Mouse (Mus musculus): ENCODE results near the gene Il17d. TPM values are rescaled to one million over a fixed set of nuclear protein-coding genes. Genes with fewer than 3 reads are reported as not detected.

The Il17d gene
- 0.77 and 0.91 TPM in 2 replicates for polyA plus RNA-seq (2016; fragmentation: Nextera tagmentation; extraction: Ambion mirVana)

GRCm38 (mm10) chr14:57524671-57525387 is at the start of gene Il17d:
Gene Il17d, plus strand, starts transcription at chr14:57524777.
- DNase-seq (ENCODE audit: low spot score) = peak; percentile 64
- Histone ChIP-seq H3K27ac (replicated peaks) (peak within 1 kb of the TSS; percentile 80), H3K36me3 (replicated peaks) (no peaks in the 10 kb centered on the region), H3K9me3 (no peaks in the 10 kb centered on the region), H3K4me1 (peaks cover 13% of the 10 kb centered on the region), H3K27me3 (replicated peaks; ENCODE audit: low read depth, poor library complexity, severe bottlenecking) (peaks cover 61% of the 10 kb centered on the region), H3K4me3 (peak within 1 kb of the TSS; percentile 83)
- WGBS = 3% methylated on average over 103 of the region's 104 CpGs

- no peak for DNase-seq (ENCODE audit: low spot score)
- Histone ChIP-seq H3K9me3 (no peaks in the 10 kb centered on the region), H3K4me3 (no peak overlapping the region), H3K36me3 (replicated peaks) (peaks cover 9% of the 10 kb centered on the region; the same call in 1 of the 2 replicates), H3K27ac (replicated peaks) (no peak overlapping the region), H3K4me1 (no peaks in the 10 kb centered on the region), H3K27me3 (replicated peaks; ENCODE audit: low read depth, poor library complexity, severe bottlenecking) (no peaks in the 10 kb centered on the region)
- WGBS = 93% methylated on average over 2 of the region's 2 CpGs
Measured at GRCm38 (mm10) chr14:57475057-57475456, 49.5 kb upstream of the Il17d start.

- Histone ChIP-seq H3K27me3 (replicated peaks; ENCODE audit: low read depth, poor library complexity, severe bottlenecking) (no peaks in the 10 kb centered on the region), H3K36me3 (replicated peaks) (no peaks in the 10 kb centered on the region; the same call in 1 of the 2 replicates), H3K9me3 (no peaks in the 10 kb centered on the region), H3K4me3 (no peak overlapping the region), H3K27ac (replicated peaks) (no peak overlapping the region), H3K4me1 (no peaks in the 10 kb centered on the region)
- 90% methylated on average over 2 of the region's 2 CpGs for WGBS
- no peak for DNase-seq (ENCODE audit: low spot score)
Measured at GRCm38 (mm10) chr14:57482262-57482661, 42.3 kb upstream of the Il17d start.

DNA sequence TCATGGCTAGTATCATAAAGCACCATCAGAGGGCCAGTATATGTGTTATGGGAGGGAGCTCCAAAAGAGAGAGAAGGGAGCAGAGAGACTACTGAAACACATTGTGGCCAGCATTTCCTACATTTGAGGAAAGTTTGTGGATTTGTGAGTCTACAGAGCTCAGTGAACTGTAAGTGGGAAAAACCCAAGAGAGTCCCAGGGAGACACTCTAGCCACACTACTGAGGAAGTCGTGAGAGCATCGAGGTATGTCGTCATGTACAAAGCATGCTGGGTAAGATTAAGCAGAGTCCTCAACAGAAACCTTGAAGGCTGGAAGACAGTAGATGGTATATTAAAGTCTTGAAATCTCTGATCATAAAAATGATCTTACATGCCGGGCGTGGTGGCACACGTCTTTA is 40.4 kb upstream of the Il17d start:
- Histone ChIP-seq H3K4me3 (no peak overlapping the region), H3K27me3 (replicated peaks; ENCODE audit: low read depth, poor library complexity, severe bottlenecking) (no peaks in the 10 kb centered on the region), H3K27ac (replicated peaks) (no peak overlapping the region), H3K36me3 (replicated peaks) (no peaks in the 10 kb centered on the region; the same call in 1 of the 2 replicates), H3K9me3 (no peaks in the 10 kb centered on the region), H3K4me1 (no peaks in the 10 kb centered on the region)
- no peak for DNase-seq (ENCODE audit: low spot score)
- WGBS = 95% methylated on average over 6 of the region's 6 CpGs

DNA sequence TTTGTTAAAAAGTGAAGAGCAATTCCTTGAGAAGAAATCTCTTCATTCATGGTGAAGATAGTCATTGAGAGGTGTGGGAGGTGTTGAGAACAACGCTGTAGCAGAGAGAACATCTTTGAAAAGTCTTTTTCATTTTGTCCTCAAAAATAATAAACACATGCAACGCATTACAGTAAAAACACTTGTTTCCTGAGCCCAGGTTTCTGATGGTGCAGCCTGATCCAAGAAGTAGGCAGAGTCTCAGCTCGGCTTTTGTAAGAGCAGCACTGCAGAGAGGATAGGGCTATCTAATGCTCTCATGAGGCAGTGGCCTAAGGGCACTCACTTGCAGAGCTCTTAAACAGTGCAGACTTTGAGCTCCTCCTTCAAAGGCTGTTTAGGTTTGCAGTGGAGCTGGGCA is 34.9 kb upstream of the Il17d start:
- WGBS = 69% methylated on average over 3 of the region's 3 CpGs
- DNase-seq (ENCODE audit: low spot score) = no peak

GRCm38 (mm10) chr14:57493840-57494239 is 30.7 kb upstream of the Il17d start:
- no peaks in the 10 kb centered on the region for H3K4me1 ChIP-seq
- DNase-seq (ENCODE audit: low spot score) = no peak
- no peaks in the 10 kb centered on the region for H3K27me3 ChIP-seq (replicated peaks; ENCODE audit: low read depth, poor library complexity, severe bottlenecking)
- no peaks in the 10 kb centered on the region for H3K9me3 ChIP-seq
- WGBS = 93% methylated on average over 2 of the region's 2 CpGs
- peaks cover 8% of the 10 kb centered on the region; the same call in 1 of the 2 replicates for H3K36me3 ChIP-seq (replicated peaks)
- no peak overlapping the region for H3K27ac ChIP-seq (replicated peaks)
- no peak overlapping the region for H3K4me3 ChIP-seq

More for the DNA sequence above, 34.9 kb upstream of the Il17d start:
- Histone ChIP-seq H3K27me3 (replicated peaks; ENCODE audit: low read depth, poor library complexity, severe bottlenecking) (no peaks in the 10 kb centered on the region), H3K4me3 (no peak overlapping the region), H3K27ac (replicated peaks) (no peak overlapping the region), H3K36me3 (replicated peaks) (peaks cover 8% of the 10 kb centered on the region; the same call in 1 of the 2 replicates), H3K4me1 (no peaks in the 10 kb centered on the region), H3K9me3 (no peaks in the 10 kb centered on the region)

- WGBS = 93% methylated on average over 6 of the region's 6 CpGs
- no peaks in the 10 kb centered on the region for H3K4me1 ChIP-seq
- no peak overlapping the region for H3K27ac ChIP-seq (replicated peaks)
- peaks cover 7% of the 10 kb centered on the region; the same call in 1 of the 2 replicates for H3K36me3 ChIP-seq (replicated peaks)
- H3K4me3 ChIP-seq = no peak overlapping the region
- H3K27me3 ChIP-seq (replicated peaks; ENCODE audit: low read depth, poor library complexity, severe bottlenecking) = no peaks in the 10 kb centered on the region
- H3K9me3 ChIP-seq = no peaks in the 10 kb centered on the region
- DNase-seq (ENCODE audit: low spot score) = no peak
Measured at GRCm38 (mm10) chr14:57503729-57504128, 20.8 kb upstream of the Il17d start.

DNA sequence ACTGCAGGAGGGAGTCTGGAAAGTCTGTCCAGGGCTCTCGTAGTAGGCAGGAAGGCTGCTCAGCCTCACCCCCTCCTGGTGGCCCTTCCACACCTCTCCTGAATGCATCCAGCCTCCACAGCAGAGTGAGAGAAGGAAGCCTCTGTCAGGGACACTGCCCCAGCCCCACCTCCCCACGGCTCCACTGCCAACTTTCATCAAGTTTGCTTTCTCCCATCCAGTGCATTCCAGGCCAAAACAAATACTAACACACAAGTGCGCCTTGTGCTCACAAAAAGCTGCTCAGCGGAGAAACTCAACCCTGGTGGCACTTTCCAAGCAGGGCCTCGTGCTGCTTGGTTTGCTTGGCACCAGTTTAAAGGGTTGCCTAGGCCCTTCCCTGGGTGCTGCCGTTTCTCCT is 15.0 kb upstream of the Il17d start:
- Histone ChIP-seq H3K4me1 (no peaks in the 10 kb centered on the region), H3K4me3 (no peak overlapping the region), H3K9me3 (no peaks in the 10 kb centered on the region), H3K27me3 (replicated peaks; ENCODE audit: low read depth, poor library complexity, severe bottlenecking) (no peaks in the 10 kb centered on the region), H3K27ac (replicated peaks) (no peak overlapping the region), H3K36me3 (replicated peaks) (no peaks in the 10 kb centered on the region)
- WGBS = 69% methylated on average over 6 of the region's 6 CpGs
- no peak for DNase-seq (ENCODE audit: low spot score)

GRCm38 (mm10) chr14:57515156-57515762 is 9.3 kb upstream of the Il17d start:
- Histone ChIP-seq H3K4me3 (no peak overlapping the region), H3K9me3 (no peaks in the 10 kb centered on the region), H3K27ac (replicated peaks) (no peak overlapping the region), H3K36me3 (replicated peaks) (peaks cover 6% of the 10 kb centered on the region; the same call in 1 of the 2 replicates), H3K27me3 (replicated peaks; ENCODE audit: low read depth, poor library complexity, severe bottlenecking) (no peaks in the 10 kb centered on the region), H3K4me1 (no peaks in the 10 kb centered on the region)
- DNase-seq (ENCODE audit: low spot score) = no peak
- 86% methylated on average over 6 of the region's 6 CpGs for WGBS

- DNase-seq (ENCODE audit: low spot score) = no peak
- peaks cover 6% of the 10 kb centered on the region; the same call in 1 of the 2 replicates for H3K36me3 ChIP-seq (replicated peaks)
- H3K4me1 ChIP-seq = no peaks in the 10 kb centered on the region
- no peak overlapping the region for H3K4me3 ChIP-seq
- 93% methylated on average over 7 of the region's 7 CpGs for WGBS
- no peaks in the 10 kb centered on the region for H3K9me3 ChIP-seq
- H3K27ac ChIP-seq (replicated peaks) = no peak overlapping the region
- no peaks in the 10 kb centered on the region for H3K27me3 ChIP-seq (replicated peaks; ENCODE audit: low read depth, poor library complexity, severe bottlenecking)
Measured at GRCm38 (mm10) chr14:57517001-57517400, 7.6 kb upstream of the Il17d start.

DNA sequence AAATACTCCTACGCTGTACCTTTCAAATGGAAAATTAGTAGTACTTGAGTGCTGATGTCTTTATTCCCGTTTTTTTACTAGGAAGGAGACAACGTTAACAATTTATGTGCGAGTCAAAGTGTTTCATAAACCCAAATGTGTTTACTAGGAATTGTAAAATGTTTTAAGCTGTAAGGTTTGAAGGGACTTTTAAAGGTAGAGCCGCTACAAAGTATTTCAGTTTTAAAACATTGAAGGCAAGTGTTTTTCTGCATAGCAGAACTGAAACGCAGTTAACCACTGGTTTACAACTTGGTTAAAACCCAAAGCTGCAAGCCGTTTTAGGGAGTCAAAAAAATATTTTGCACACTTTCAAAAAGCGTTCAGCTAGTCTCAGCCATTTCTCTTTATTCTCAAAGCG is 815 bp upstream of the Il17d start:
- H3K4me1 ChIP-seq = peaks cover 13% of the 10 kb centered on the region
- H3K9me3 ChIP-seq = no peaks in the 10 kb centered on the region
- 90% methylated on average over 9 of the region's 9 CpGs for WGBS
- no peaks in the 10 kb centered on the region for H3K36me3 ChIP-seq (replicated peaks)
- no peak for DNase-seq (ENCODE audit: low spot score)
- peaks cover 60% of the 10 kb centered on the region for H3K27me3 ChIP-seq (replicated peaks; ENCODE audit: low read depth, poor library complexity, severe bottlenecking)
- no peak overlapping the region for H3K4me3 ChIP-seq
- no peak overlapping the region for H3K27ac ChIP-seq (replicated peaks)

DNA sequence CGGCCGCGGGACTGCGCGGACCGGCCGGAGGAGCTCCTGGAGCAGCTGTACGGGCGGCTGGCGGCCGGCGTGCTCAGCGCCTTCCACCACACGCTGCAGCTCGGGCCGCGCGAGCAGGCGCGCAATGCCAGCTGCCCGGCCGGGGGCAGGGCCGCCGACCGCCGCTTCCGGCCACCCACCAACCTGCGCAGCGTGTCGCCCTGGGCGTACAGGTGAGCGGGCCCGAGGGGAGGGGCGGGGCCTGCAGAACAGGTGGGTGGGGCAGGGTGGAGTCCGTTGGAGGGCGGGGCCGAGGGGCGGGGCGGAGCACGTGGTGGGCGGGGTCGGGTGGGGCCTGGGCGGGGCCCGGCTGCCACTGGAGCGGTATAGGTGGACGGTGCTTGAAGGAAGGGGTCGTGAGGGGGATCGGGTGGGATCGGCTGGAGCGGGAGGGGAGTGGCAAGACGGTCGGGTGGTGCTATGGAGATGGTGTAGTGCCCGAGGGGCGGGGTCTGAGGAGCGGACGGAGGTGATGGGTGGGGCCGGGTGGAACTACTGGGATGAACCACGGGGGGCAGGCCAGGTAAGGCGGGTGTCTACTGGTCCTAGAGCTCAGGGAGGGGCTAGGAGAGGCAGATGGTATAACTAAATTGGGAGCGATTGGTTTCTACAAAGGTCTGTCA is 942 bp downstream of the Il17d start:
- peaks cover 61% of the 10 kb centered on the region for H3K27me3 ChIP-seq (replicated peaks; ENCODE audit: low read depth, poor library complexity, severe bottlenecking)
- H3K36me3 ChIP-seq (replicated peaks) = no peaks in the 10 kb centered on the region
- peak; percentile 87 for DNase-seq (ENCODE audit: low spot score)
- H3K4me3 ChIP-seq = peak overlapping the region; percentile 83
- no peaks in the 10 kb centered on the region for H3K9me3 ChIP-seq
- H3K4me1 ChIP-seq = peaks cover 13% of the 10 kb centered on the region
- 1% methylated on average over 60 of the region's 60 CpGs for WGBS
- H3K27ac ChIP-seq (replicated peaks) = peak overlapping the region; percentile 80
